Mouse (Mus musculus): ENCODE data around the gene Stmnd1.
"Not testable (repeated sequence)": the region's sequence is repeated elsewhere in the genome, so short reads cannot be mapped to it uniquely, and the experiment has no call there.

Stmnd1 gene

DNA sequence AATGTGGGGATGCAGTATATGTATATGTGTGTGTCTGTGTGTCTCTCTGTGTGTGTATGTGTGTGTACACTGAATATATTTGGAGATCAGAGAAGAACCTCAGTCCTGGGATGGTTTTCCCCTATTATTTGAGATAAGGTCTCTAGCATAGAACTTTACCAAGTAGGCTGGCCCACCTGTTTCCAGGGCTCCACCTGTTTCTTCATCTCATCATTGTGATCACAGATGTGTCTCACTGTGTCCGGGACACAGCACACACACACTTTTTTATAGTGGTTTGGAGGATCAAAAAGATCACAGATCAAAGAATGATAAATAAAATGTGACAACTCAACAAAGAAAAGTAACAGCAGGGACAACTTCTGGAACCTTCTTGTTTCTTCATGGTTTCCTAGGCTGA, 17.0 kb downstream of the Stmnd1 start:
- no peak for DNase-seq (ENCODE audit: low read depth)

DNA sequence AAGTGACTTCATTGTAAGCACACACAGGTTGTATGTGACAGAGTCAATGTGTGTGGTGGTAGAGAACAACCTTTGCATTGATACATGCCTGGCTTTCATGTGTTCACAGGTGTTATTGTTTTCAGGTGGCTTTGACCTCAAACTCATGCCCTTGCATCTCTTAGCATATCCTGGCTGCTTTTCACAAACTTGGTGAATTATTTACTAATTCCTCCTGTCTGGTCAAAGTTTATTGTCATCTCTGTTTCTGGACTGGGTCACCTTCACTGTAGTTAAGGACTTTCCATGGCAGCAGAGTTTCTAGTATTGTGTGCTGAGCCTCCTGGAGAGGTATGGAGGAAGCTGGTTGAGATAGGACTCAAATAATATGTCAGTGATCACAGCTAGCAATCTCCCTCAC, 20.8 kb downstream of the Stmnd1 start:
- DNase-seq (ENCODE audit: low read depth): no peak

DNA sequence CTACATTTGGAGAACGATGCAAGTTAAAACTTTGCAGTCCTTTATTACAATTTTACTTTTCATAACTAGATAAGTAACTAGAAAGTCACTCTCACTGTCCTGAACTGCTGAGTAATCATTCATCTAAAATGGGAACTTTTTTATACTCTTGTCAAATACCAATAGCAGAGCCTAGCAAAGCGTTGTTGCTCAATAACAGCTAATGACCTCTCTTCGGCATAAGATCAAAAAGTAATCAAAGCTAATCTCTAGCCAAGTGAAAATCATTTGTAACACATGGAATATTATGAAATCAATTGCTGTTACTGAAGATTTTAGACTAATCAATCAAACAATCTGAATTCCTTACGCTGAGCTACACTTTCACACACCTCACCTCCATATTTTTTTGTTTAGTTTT, 24.2 kb downstream of the Stmnd1 start:
- no peak for DNase-seq (ENCODE audit: low read depth)

DNA sequence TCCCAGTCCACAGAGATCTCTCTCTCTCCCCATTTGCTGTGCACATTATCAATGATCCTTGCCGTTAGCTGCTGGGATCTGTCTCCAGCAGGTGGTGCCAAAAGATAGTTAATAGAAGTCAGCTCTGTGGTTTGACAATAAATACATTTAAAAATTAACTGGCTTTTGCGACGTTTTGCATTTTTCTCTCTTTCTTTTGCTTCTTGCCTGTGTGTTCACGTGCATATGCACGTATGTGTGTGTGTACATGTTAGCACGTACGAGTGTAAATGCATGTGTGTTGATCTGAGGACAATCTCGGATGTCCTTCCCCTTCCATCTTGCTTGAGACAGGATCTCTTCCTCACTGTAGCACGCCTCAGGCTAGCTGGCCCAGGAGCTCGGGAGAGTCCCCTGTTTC, 37.3 kb downstream of the Stmnd1 start:
- peak; percentile 4 for DNase-seq (ENCODE audit: low read depth)

DNA sequence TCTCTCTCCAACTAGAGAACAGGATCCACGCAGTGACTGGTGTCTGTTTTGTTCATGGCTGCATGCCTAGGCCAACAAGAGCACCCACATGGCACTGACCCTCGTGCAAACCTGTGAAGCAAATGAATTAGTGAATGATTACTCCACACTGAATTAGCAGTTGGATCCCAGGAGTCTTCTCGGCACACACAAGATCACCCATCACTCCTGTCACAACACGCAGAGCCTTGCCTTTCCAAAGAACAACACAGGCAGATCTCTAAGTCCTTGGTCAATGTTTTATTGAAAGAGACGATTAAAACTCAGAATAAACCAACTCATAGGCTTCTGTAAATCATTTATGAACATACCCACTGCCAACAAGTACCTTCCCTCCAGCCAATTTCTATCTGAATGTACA, 39.7 kb downstream of the Stmnd1 start:
- DNase-seq (ENCODE audit: low read depth): no peak

DNA sequence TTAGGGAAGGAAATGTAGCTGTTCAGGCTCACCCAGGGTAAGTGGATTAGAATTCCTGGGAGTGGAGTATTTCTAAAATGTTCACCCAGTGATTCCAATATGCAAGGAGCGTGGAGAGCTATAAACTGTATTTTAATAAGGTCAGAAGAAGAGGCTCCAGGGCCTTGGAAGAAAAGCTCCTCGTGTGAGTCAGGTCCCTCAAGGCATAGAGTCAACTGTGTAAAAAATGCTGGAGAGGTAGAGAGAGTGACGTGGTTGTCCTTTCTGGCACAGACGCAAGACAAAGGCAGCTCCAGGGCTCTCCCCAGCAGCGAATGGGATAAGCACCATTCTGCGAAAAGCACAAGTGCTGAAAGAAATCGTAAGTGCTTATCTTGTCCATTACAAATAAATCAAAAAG, 41.6 kb downstream of the Stmnd1 start:
- DNase-seq (ENCODE audit: low read depth): no peak

DNA sequence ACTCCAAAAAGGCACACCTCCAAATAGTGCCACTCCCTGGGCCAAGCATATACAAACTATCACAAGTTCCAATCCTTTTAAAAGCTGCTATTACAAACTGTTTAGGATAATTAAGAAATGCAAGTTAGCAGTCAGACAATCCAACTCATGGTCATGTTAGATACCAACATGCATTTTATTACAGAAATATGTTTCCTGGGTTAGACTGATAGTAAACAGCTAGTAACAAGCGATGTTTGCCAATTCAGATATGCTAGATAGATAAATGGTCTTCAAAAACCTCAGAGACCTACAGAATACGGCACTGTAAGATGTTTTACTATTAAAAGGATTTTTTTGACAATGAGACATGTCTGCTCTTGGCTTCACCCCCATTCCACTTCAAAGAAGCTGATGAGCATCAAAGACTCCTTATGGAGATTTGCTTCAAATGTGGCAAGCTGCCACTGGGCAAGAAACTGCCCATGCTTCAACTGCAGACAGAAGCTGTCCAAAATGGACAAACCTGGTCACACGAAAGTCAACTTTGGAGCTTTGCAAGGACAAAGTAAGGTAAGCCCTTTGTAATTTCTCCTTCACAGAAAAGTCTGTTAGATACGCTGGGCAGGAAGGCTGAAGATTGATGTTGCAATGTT, 52.9 kb downstream of the Stmnd1 start:
- no peak for DNase-seq (ENCODE audit: low read depth)

DNA sequence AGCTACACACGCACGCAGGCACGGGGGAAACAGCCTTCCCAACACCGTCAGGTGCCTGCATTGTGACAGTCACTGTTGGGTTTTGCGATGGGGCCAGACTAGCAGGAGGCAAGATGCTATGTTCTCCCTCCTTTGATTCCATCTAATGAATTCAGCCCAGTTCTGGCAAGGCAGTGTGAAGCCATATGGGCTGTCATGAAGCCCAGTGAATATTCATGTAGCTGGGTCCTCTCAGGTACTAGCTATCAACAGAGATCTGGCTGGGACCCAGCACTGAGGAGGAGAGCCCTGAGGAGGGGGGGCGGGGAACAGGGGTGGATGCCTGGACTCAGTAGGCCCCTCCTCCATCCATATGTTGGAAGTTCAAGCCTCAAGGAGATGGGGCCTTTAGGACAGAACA, 61.5 kb downstream of the Stmnd1 start:
- DNase-seq (ENCODE audit: low read depth): no peak

DNA sequence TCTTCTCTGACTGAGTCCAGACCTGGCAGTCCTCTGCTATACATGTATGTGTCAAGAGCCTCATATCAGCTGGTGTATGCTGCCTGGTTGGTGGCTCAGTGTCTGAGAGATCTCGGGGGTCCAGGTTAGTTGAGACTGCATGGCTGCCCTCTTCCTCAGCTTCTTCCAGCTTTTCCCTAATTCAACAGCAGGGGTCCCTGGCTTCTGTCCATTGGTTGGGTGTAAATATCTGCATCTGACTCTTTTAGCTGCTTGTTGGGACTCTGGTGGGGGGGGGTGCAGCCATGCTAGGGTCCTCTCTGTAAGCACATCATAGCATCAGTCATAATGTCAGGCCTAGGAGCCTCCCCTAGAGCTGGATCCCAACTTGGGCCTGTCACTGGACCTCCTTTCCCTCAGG, 62.8 kb downstream of the Stmnd1 start:
- not testable (repeated sequence) for DNase-seq (ENCODE audit: low read depth)

DNA sequence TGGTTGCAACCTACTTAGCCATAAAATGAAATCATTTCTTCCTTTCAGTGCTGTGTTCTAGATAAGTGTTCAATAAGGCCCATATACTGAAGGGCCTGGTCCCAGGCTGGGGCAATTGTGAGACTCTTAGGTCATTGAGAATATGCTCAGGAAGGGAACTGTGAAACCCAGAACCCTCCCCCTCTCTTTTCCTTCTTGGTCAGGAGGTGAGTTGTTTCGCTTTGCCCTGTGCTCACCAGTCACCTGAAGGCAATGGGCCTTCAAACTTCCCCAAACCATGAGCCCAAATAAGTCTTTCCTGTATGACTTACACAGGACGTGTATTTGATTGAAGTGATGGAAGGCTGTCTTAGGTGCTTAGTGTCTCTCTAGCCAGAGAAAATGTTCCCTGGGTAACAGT, 64.3 kb downstream of the Stmnd1 start:
- no peak for DNase-seq (ENCODE audit: low read depth)

DNA sequence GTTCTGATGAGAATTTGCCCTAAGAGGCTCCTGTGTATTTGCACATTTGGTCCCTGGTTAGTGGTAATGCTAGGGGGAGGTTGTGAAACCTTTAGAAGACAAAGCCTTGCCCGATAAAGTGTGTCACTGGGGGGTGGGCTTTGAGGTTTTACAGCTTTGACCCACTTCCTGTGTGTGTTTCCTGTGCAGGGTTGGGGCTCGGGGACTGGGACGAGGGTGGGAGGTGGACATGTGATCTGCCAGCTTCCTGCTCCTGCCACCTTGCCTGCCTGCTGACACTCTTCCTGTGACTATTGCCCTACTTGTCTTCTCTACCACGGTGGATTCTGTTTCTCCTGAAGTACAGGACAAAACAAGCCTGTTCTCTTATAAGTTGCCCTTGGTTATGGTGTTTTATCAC, 66.4 kb downstream of the Stmnd1 start:
- no peak for DNase-seq (ENCODE audit: low read depth)

DNA sequence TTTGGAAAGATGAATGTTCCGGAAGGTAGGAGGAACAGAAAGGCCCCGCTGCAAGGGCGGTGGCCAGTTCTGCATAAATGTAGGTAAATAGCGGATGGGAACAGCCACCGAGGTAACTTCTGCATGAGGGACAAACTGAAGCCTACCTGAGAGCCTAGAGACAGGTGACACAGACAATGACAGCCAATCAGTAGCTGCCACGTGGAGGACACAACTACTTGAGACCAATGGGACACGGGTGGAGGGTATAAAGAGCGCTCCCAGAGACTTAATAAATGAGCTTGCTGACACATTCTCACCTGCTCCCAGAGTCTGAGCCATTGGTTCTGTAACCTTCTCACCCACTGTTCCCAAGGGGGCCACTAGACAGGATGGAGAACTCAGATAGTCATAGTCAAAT, 67.1 kb downstream of the Stmnd1 start:
- no peak for DNase-seq (ENCODE audit: low read depth)

DNA sequence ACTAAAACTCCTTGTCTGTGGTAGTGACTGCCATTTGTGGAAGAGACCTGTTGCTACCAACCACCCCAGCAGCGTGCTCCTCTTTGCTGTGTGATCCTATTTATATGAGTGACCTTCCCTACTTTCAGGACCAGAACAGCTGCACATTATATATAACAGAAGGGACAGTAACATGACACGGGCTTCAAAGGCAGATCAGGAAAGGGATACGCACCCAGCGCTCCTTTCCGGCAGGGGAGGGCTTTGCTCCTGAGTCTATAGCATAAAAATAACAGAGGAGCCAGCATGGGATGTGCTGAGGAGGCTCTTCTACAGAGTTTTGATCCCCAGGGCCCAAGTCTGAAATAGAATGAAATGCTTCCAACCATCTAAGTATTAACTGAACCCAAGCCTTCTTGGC, 67.9 kb downstream of the Stmnd1 start:
- no peak for DNase-seq (ENCODE audit: low read depth)

DNA sequence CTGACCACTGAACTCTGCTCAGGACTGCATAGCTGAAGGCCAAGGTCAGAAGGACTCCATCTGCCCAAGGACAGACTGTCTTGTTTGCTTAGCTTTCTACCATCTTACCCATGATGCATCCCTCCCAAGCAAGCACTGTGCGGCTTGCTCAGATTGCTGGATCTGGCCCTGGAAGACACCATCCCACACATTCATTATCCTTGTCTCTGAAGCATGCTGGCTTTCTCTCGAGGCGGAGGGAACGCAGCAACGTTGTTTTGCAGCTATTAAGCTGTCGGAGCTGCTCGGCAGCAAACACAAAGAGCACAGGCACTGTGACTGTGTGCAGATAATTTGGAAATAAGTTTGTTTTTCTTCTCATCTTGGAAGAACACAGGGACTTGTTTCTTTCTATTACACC, 69.7 kb downstream of the Stmnd1 start:
- no peak for DNase-seq (ENCODE audit: low read depth)

DNA sequence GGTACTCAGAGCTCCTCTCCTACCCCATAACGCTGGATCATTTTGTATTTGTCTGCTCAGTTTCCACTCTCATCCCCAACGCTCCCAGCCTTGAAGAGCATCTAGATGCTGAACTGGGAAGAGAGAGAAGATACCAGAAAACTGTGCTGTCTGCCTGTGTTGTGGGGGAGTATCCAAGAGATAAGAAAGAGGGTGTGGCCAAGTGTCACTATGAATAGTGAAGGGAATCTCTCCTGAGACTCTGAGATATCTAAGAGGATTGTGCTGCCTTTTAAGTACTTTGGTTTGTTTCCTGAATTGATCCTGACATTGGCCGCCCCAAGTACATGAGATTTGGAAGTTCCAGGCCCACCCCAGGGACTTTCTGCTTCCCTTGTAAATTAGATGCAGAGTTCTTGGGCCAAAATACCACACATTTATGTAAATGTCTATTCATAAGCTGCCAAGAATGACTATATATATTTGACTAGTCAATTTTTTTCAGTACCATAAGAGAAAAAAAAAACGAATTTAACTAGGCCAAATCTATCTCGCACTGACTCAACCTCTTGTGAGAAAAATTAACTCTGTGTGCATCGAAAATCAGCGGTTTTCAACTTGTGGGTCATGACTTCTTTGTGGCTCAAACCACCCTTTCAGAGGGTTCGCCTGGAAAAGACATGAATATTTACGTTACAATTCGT, 73.5 kb downstream of the Stmnd1 start:
- DNase-seq (ENCODE audit: low read depth): peak; percentile 7

DNA sequence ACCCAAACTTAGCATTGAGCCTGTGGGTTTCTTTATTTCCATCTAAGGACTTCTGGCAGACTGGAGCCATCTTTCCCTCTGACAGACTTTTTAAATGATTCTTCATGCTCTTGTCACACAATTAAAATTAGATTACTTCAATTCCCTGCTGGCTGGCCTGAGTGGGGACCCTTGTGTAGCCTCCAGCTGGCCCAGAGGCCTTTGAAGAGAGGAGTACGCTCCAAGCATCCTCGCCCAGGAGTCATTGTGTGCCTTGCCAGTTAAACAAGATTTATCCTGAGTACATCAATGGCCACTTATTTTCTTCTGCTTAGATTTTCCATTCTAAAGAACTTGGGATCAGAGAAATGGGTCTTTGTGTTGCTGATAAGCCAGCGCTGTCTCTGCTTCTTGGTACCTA, 76.1 kb downstream of the Stmnd1 start:
- DNase-seq (ENCODE audit: low read depth): no peak
